Mouse (Mus musculus) stomach, embryonic 16.5 days (tissue): ENCODE data around the gene Tnrc6c. TPM values are rescaled to one million over a fixed set of nuclear protein-coding genes. Genes with fewer than 3 reads are reported as not detected.

Experiments used
- ATAC-seq: fragments of 200-750 bp; cut with Nextera tagmentation; 2 replicates; pipeline ENCODE4 v1.8.0; 2017; ENCODE audit warnings: moderate number of reproducible peaks, moderate TSS enrichment; ENCODE audit not compliant: insufficient read depth, low FRiP score
- H3K27ac ChIP-seq: fragments of 300-500 bp; sonication (generic); 2 replicates; pipeline ENCODE4 v1.5.1; 2014; ENCODE audit warnings: low read length
- H3K27me3 ChIP-seq: fragments of 300-500 bp; sonication (generic); 2 replicates; pipeline ENCODE4 v1.6.1; 2014; ENCODE audit warnings: low read length, control low read depth, mixed read lengths; ENCODE audit not compliant: control insufficient read depth, insufficient read depth
- H3K36me3 ChIP-seq: fragments of 300-500 bp; sonication (generic); 2 replicates; pipeline ENCODE4 v1.6.1; 2014; ENCODE audit warnings: low read length; ENCODE audit not compliant: control insufficient read depth, insufficient read depth
- H3K4me1 ChIP-seq: fragments of 300-500 bp; sonication (generic); 2 replicates; pipeline ENCODE4 v1.6.1; 2014; ENCODE audit warnings: low read length, control low read depth, mixed read lengths; ENCODE audit not compliant: control insufficient read depth, insufficient read depth
- H3K4me2 ChIP-seq: fragments of 300-500 bp; sonication (generic); 2 replicates; pipeline ENCODE4 v1.6.1; 2014; ENCODE audit warnings: low read depth, low read length, mixed read lengths
- H3K4me3 ChIP-seq: fragments of 300-500 bp; sonication (generic); replicated peaks from 2 replicates; pipeline ENCODE4 v1.5.1; 2014; ENCODE audit warnings: mild to moderate bottlenecking, low read length
- H3K9ac ChIP-seq: fragments of 300-500 bp; sonication (generic); 2 replicates; pipeline ENCODE4 v1.6.1; 2014; ENCODE audit warnings: low read length
- H3K9me3 ChIP-seq: fragments of 300-500 bp; sonication (generic); replicated peaks from 2 replicates; pipeline ENCODE4 v1.6.1; 2016; ENCODE audit warnings: low read length, control low read depth; ENCODE audit not compliant: control insufficient read depth
- WGBS: fragments of 180-500 bp; shearing (Covaris S2); extraction: QIAGEN DNeasy Blood & Tissue Kit; methylation state at CpG from one replicate; pipeline ENCODE4 v1.1.7; 2014; 5-methylcytosine and 5-hydroxymethylcytosine counted together
- polyA plus RNA-seq: library from polyadenylated mRNA; unstranded; fragments of >200 nt; fragmentation: Nextera tagmentation; extraction: Ambion mirVana; gene quantifications from 2 replicates; pipeline ENCODE4 v1.2.1, GENCODE M21; 2015

Tnrc6c gene
- polyA plus RNA-seq, 1 experiment from 2014 or later = 10.2 TPM

GRCm38 (mm10) chr11:117798160-117798541 lies 144.1 kb downstream of the Tnrc6c start:
- Histone ChIP-seq H3K27ac (no peak overlapping the region), H3K4me1 (peaks cover 8% of the 10 kb centered on the region; the same call in 1 of the 2 replicates), H3K27me3 (no peaks in the 10 kb centered on the region), H3K9me3 (no peaks in the 10 kb centered on the region), H3K9ac (peak overlapping the region; percentile 23; the same call in 1 of the 2 replicates), H3K4me3 (no peak overlapping the region), H3K36me3 (no peaks in the 10 kb centered on the region), H3K4me2 (no peak overlapping the region)
- 39% methylated on average over 2 of the region's 2 CpGs for WGBS
- ATAC-seq = no peak

- peaks cover 8% of the 10 kb centered on the region; the same call in 1 of the 2 replicates for H3K4me1 ChIP-seq
- H3K27ac ChIP-seq = no peak overlapping the region
- H3K4me2 ChIP-seq = no peak overlapping the region
- no peak for ATAC-seq
- no peaks in the 10 kb centered on the region for H3K9me3 ChIP-seq
- no peaks in the 10 kb centered on the region for H3K36me3 ChIP-seq
- no peak overlapping the region for H3K4me3 ChIP-seq
- WGBS = 70% methylated on average over 5 of the region's 5 CpGs
- no peaks in the 10 kb centered on the region for H3K27me3 ChIP-seq
- H3K9ac ChIP-seq = no peak overlapping the region
Measured at GRCm38 (mm10) chr11:117799174-117799573, 145.1 kb downstream of the Tnrc6c start.

- H3K4me2 ChIP-seq = no peak overlapping the region
- H3K4me3 ChIP-seq = no peak overlapping the region
- H3K36me3 ChIP-seq = no peaks in the 10 kb centered on the region
- no peak overlapping the region for H3K27ac ChIP-seq
- 79% methylated on average over 7 of the region's 7 CpGs for WGBS
- peaks cover 8% of the 10 kb centered on the region; the same call in 1 of the 2 replicates for H3K4me1 ChIP-seq
- H3K9ac ChIP-seq = no peak overlapping the region
- no peaks in the 10 kb centered on the region for H3K27me3 ChIP-seq
- no peak for ATAC-seq
- no peaks in the 10 kb centered on the region for H3K9me3 ChIP-seq
Measured at GRCm38 (mm10) chr11:117800038-117800437, 145.9 kb downstream of the Tnrc6c start.

- peaks cover 8% of the 10 kb centered on the region; the same call in 1 of the 2 replicates for H3K4me1 ChIP-seq
- H3K27me3 ChIP-seq = no peaks in the 10 kb centered on the region
- WGBS = 67% methylated on average over 7 of the region's 7 CpGs
Measured at GRCm38 (mm10) chr11:117801650-117802049, 147.6 kb downstream of the Tnrc6c start.

DNA sequence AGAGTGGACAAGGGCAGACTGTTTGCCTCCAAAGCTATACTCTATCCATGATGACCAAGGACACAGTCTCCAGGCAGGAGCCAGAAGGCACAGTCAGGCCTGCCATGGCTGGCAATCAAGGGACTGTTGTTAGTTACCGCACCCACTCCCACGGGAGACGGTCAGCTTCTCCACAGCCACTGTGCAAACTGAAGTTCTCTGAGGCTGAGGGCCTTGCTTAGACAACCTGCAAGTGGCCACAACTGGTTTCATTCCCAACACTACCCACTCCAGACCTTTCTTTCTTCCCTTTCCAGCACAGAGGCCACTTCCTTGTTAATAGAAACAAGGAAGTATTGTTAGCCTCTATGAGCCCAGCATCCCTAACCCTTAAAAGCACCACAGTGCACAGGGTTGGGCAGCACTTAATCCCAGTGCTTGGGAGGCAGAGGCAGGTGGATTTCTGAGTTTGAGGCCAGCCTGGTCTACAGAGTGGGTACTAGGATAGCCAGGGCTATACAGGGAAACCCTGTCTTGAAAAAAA lies 149.1 kb downstream of the Tnrc6c start:
- peaks cover 2% of the 10 kb centered on the region; the same call in 1 of the 2 replicates for H3K4me1 ChIP-seq
- H3K9me3 ChIP-seq = no peaks in the 10 kb centered on the region
- ATAC-seq = no peak
- no peaks in the 10 kb centered on the region for H3K36me3 ChIP-seq
- no peak overlapping the region for H3K4me2 ChIP-seq
- H3K27ac ChIP-seq = no peak overlapping the region
- H3K4me3 ChIP-seq = no peak overlapping the region
- no peak overlapping the region for H3K9ac ChIP-seq
- 82% methylated on average over 3 of the region's 3 CpGs for WGBS
- no peaks in the 10 kb centered on the region for H3K27me3 ChIP-seq

More at GRCm38 (mm10) chr11:117801650-117802049, 147.6 kb downstream of the Tnrc6c start:
- no peaks in the 10 kb centered on the region for H3K9me3 ChIP-seq
- no peak overlapping the region for H3K27ac ChIP-seq
- no peak overlapping the region for H3K4me2 ChIP-seq
- no peak overlapping the region for H3K9ac ChIP-seq
- H3K4me3 ChIP-seq = no peak overlapping the region
- no peaks in the 10 kb centered on the region for H3K36me3 ChIP-seq
- no peak for ATAC-seq

DNA sequence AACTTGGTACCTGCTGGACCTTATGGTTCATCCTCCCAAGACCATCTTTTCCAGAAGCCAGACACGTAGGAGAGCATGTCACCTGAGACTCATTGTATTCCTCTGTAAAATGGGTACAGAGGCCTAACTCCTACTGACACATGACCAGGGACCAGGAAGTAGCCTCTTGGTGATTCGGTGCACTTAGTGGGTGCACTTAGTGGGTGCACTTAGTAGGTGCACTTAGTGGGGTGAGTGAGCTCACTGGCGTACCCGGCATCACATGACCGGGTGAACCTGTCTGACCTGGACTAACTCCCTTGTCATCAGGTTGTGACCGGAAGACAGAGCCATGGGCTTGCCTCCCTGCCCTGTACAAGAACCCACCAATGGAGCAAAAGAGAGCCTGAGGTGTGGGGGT lies 152.7 kb downstream of the Tnrc6c start:
- Histone ChIP-seq H3K36me3 (no peaks in the 10 kb centered on the region), H3K4me3 (no peak overlapping the region), H3K27ac (no peak overlapping the region), H3K4me2 (no peak overlapping the region), H3K9ac (no peak overlapping the region), H3K27me3 (no peaks in the 10 kb centered on the region), H3K9me3 (no peaks in the 10 kb centered on the region), H3K4me1 (peaks cover 14% of the 10 kb centered on the region)
- 96% methylated on average over 6 of the region's 6 CpGs for WGBS
- ATAC-seq = no peak

DNA sequence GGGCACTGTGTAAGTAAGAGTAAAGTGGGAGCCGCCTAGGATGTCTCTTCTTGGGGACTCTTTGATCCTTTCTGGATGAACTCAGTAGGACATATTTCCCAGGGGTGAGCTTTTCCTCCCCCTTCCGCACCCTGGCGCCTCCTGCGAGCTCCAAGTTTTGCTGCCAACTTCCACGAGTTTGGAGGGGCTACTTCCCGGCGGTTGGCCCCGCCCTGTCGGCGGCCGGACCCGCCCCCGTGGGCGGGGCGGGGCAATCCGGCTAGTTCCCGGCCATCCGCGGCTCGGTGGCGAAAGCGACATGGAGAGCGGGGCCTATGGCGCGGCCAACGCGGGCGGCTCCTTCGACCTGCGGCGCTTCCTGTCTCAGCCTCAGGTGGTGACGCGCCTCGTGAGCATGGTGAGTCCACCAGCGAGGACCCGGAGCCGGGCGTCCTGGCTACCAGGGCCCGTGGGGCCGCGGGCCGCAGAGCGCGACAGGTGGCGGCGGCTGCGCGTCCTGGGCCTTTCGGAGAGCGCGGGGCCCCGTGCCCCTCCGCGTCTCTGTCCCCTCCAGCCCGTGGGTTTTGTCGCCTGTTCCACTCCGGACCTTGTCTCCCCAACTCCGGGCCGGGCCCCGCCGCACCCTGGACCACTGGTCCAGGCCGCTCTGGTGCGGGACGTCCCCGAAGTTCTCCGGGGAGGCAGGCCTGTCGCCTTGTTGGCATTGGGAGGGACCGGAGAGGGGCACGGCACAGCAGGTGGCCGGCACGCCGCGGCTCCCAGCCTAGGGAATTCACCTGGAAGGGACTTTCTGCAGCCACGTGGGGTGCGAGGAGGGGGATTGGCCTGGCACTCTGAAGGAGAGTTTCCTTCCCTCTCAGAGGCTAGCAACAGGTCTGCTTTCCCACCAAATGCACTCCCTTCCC lies 155.6 kb downstream of the Tnrc6c start, which contains the start of the genes Gm20708 and Syngr2:
Gene Gm20708 (plus strand): TSS at position 262 of the 905 bp plus-strand sequence.
Gene Syngr2 (plus strand): TSS at position 262 of the 905 bp plus-strand sequence.
- Histone ChIP-seq H3K36me3 (peaks cover 8% of the 10 kb centered on the region; the same call in 1 of the 2 replicates), H3K9ac (peak within 1 kb of the TSS; percentile 89), H3K9me3 (no peaks in the 10 kb centered on the region), H3K4me1 (peaks cover 14% of the 10 kb centered on the region), H3K4me2 (peak within 1 kb of the TSS; percentile 97), H3K27me3 (no peaks in the 10 kb centered on the region), H3K27ac (peak within 1 kb of the TSS; percentile 89), H3K4me3 (peak within 1 kb of the TSS; percentile 89)
- WGBS = under 1% methylated on average over 75 of the region's 75 CpGs
- peak; percentile 73 for ATAC-seq

DNA sequence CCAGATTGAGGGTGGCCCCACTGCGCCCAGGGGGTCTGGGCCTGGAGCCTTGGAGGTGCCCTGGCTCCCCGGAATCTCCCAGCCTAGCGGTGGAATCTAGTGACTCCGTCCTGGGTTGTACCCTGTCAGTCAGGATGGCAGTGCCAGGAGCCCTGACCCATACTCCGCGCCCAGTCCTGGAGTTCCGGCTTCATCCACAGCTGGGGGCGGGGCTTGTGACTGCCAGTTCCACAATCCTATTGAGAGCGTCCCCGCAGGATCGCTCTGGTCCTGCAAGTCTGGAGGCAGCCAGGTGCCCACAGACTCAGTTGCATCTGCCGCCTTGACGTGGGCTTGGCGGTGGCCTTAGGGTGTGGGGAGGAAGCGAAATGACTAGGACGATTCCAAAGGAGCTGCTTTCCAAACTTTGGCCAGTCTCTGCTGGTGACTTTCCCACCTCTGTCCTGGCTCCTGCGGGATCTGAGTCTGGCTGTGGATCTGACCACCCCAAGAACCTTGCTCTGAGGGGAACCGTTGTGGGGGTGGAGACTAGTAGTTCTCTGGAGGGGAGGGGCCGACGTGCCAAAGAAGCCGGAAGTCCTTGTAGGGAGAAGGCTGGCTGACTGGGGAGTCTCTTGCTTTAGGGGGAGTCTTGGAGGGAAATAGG lies 156.4 kb downstream of the Tnrc6c start:
- Histone ChIP-seq H3K36me3 (peaks cover 8% of the 10 kb centered on the region; the same call in 1 of the 2 replicates), H3K9ac (peak overlapping the region; percentile 89), H3K27ac (peak overlapping the region; percentile 89), H3K4me1 (peaks cover 14% of the 10 kb centered on the region), H3K4me2 (peak overlapping the region; percentile 97), H3K27me3 (no peaks in the 10 kb centered on the region), H3K4me3 (peak overlapping the region; percentile 89), H3K9me3 (no peaks in the 10 kb centered on the region)
- under 1% methylated on average over 21 of the region's 21 CpGs for WGBS
- ATAC-seq = peak; percentile 88
